Mouse (Mus musculus) embryonic stem cell, embryonic (primary cell): ENCODE results near the gene Mgat3.

Experiments
- CTCF ChIA-PET, 4 experiments: fragments of 300-600 bp in 2 of 4; fragments of 350-600 bp in 2 of 4; sonication (Branson Sonifier 250); formaldehyde crosslinking; loops; one replicate each; lab custom pipeline; 2022; ENCODE audit warnings: inconsistent platforms in 2 of 4; lab: Charles Lee
- POLR2A ChIA-PET, 4 experiments: fragments of 300-600 bp in 2 of 4; fragments of 350-600 bp in 2 of 4; sonication (Branson Sonifier 250); formaldehyde crosslinking; loops; one replicate each; lab custom pipeline; 2022; ENCODE audit warnings: antibody characterized with exemption in 4 of 4, inconsistent platforms in 1 of 4; lab: Charles Lee

The Mgat3 gene

DNA sequence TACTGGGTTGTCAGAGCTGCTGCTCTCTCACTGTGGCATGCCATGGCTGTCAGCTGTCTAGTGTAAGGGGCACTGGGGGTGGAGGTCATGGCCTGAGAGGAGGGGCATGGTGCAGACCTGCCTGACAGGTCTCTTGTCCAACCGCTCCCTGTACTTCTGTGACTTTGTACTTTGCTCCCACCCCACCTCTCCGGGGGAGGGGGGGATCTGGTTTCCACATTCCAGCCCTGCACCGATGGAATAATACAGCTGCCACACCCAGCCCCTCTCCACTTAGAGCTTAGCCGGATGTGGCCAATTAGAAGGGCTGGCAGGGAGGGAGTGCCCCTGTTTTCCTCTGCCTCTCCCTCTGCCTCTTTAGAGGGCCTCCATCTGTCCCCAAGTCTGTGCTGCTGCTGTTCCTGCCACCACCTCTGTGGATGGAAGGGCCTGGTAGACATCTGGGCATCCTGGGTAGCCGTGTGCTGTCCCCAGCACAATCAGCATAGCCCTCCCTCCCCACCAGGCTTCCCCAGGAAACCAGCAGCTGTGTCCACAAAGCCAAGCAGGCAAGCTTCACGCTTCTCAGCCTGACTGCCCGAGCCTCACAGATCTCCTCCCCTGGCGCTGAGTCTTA is 14.1 kb upstream of the Mgat3 start:
- POLR2A ChIA-PET = interaction anchor here (0.6 to 6.8 kb wide), 71 partner anchors 9 to 208 kb away, joined by 3 to 60 read pairs (median 6); partner anchors contain the start of genes Mgat3 (in 4 of the 4), Atf4 (in 3 of the 4), Mief1 (in 2 of the 4) and Tab1 (in 2 of the 4)
- CTCF ChIA-PET = interaction anchor here in 3 of 4 experiments (0.7 to 2.3 kb wide), 13 partner anchors 10 to 69 kb away, joined by 3 to 9 read pairs (median 4); partner anchors contain the start of gene Mgat3 (in 1 of the 3)

GRCm38 (mm10) chr15:80160223-80160622 is 13.3 kb upstream of the Mgat3 start:
- ChIA-PET CTCF (interaction anchor here in 3 of 4 experiments (0.8 to 2.3 kb wide), 10 partner anchors 9 to 68 kb away, joined by 3 to 9 read pairs (median 4); no protein-coding TSS in a partner anchor), POLR2A (interaction anchor here in 3 of 4 experiments (0.8 to 6.8 kb wide), 64 partner anchors 8 to 281 kb away, joined by 3 to 60 read pairs (median 6); partner anchors contain the start of genes Atf4 (in 3 of the 3), Mgat3 (in 3 of the 3), Mief1 (in 2 of the 3) and Tab1 (in 2 of the 3))

- ChIA-PET CTCF (interaction anchor here (0.7 to 2.3 kb wide), 7 partner anchors 9 to 65 kb away, joined by 3 to 9 read pairs (median 4); no protein-coding TSS in a partner anchor), POLR2A (interaction anchor here in 3 of 4 experiments (0.7 to 6.8 kb wide), 48 partner anchors 8 to 282 kb away, joined by 3 to 60 read pairs (median 7); partner anchors contain the start of genes Atf4 (in 3 of the 3), Mgat3 (in 2 of the 3), Mief1 (in 2 of the 3) and Tab1 (in 1 of the 3))
Measured at GRCm38 (mm10) chr15:80160726-80161125, 12.8 kb upstream of the Mgat3 start.

DNA sequence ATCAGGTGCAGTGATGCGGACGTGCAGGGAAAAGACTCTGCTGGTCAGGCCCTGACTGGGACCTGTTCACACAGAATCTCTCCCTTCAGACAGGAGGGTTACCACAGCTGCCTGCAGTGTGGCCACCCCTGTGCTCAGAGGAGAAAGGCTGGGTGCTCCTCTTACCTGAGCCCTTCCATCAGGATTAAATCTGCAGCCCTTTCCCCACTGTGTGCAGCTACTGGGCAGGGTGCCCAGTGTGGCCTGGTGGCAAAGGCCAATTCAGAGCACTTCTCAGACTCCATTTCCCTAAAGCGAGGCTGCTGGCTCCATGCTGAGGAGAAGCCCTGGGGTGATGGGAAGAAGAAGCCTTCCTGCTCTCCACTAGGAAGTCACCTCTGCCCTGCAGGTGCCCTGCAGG is 12.3 kb upstream of the Mgat3 start:
- ChIA-PET CTCF (interaction anchor here in 3 of 4 experiments (0.7 to 0.8 kb wide), 3 partner anchors 9 to 44 kb away, joined by 3 to 9 read pairs (median 4); no protein-coding TSS in a partner anchor), POLR2A (interaction anchor here in 3 of 4 experiments (0.7 to 6.8 kb wide), 32 partner anchors 8 to 95 kb away, joined by 3 to 60 read pairs (median 6); partner anchors contain the start of genes Atf4 (in 2 of the 3), Mief1 (in 2 of the 3), Mgat3 (in 1 of the 3) and Tab1 (in 1 of the 3))

- ChIA-PET POLR2A (interaction anchor here in 3 of 4 experiments (0.6 to 6.8 kb wide), 13 partner anchors 7 to 135 kb away, joined by 3 to 60 read pairs (median 4); partner anchors contain the start of gene Mgat3 (in 1 of the 3)), CTCF (interaction anchor here in 2 of 4 experiments (0.8 to 1.3 kb wide), 3 partner anchors 10 to 24 kb away, joined by 3 to 6 read pairs (median 4); no protein-coding TSS in a partner anchor)
Measured at GRCm38 (mm10) chr15:80162401-80162964, 11.0 kb upstream of the Mgat3 start.

DNA sequence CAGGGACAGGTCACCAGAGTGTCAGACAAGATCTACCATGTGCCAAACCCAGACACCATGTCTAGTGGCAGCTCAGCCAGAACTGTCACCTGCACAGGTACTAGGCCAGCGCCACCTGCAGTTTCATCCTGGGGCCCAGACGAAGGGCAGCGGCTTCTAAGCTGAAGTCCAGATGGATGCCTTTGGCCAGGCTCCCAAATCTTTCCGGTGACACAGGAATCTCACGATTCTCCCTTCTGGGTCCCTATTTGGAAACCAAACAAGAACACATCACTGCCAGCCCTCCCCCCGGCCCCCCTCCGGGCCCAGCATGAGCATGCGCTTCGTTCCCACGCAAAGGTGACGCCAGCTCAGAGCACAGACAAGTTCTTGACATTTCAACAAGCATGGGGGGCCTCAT is 10.2 kb upstream of the Mgat3 start:
- ChIA-PET CTCF (interaction anchor here in 2 of 4 experiments (0.8 to 1.3 kb wide), 4 partner anchors 11 to 25 kb away, joined by 3 to 6 read pairs (median 4); no protein-coding TSS in a partner anchor), POLR2A (interaction anchor here in 2 of 4 experiments (0.5 to 6.8 kb wide), 9 partner anchors 7 to 92 kb away, joined by 3 to 60 read pairs (median 5); partner anchors contain the start of genes Atf4 (in 1 of the 2) and Mgat3 (in 1 of the 2))

GRCm38 (mm10) chr15:80163716-80164115 is 9.8 kb upstream of the Mgat3 start:
- CTCF ChIA-PET = interaction anchor here in 2 of 4 experiments (0.8 to 1.3 kb wide), 4 partner anchors 11 to 25 kb away, joined by 3 to 6 read pairs (median 4); no protein-coding TSS in a partner anchor
- POLR2A ChIA-PET = interaction anchor here in 3 of 4 experiments (0.5 to 6.8 kb wide), 16 partner anchors 7 to 327 kb away, joined by 3 to 60 read pairs (median 4); partner anchors contain the start of genes Atf4 (in 1 of the 3), Mgat3 (in 1 of the 3) and Mief1 (in 1 of the 3)

- ChIA-PET POLR2A (interaction anchor here in 2 of 4 experiments (0.5 to 6.8 kb wide), 15 partner anchors 10 to 93 kb away, joined by 3 to 60 read pairs (median 4); partner anchors contain the start of genes Atf4 (in 2 of the 2), Mgat3 (in 1 of the 2) and Mief1 (in 1 of the 2)), CTCF (no interaction called here)
Measured at GRCm38 (mm10) chr15:80165396-80165795, 8.1 kb upstream of the Mgat3 start.

DNA sequence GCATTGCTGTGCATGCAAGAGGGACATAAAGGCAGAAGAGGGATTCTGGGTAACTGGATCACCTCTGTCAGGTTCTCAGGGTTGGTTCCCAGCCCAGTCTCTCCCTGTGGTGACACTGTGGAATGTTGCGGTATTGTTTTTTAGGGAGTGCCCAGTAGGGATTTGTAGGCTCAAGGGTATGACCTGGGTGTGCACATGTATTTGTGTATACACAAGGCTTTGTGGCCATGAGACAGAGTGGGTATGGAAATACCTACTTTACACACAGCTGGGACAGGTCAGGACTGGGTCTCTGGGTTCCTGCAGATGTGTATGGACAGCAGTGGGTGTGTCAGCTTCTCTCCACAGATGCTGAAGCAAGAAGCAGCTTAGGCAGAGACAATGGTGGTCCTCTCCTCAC is 4.0 kb upstream of the Mgat3 start:
- ChIA-PET CTCF (interaction anchor here in 1 of 4 experiments (1.4 to 2.1 kb wide), 2 partner anchors 10 to 56 kb away, joined by 4 to 7 read pairs; no protein-coding TSS in a partner anchor), POLR2A (interaction anchor here in 3 of 4 experiments (0.6 to 6.6 kb wide), 42 partner anchors 9 to 653 kb away, joined by 3 to 66 read pairs (median 3); partner anchors contain the start of genes Atf4 (in 2 of the 3), Tab1 (in 2 of the 3), Cbx7 (in 1 of the 3) and Kdelr3 (in 1 of the 3))

- CTCF ChIA-PET = interaction anchor here in 1 of 4 experiments (1.4 to 2.1 kb wide), 2 partner anchors 11 to 55 kb away, joined by 4 to 7 read pairs; no protein-coding TSS in a partner anchor
- POLR2A ChIA-PET = interaction anchor here in 3 of 4 experiments (0.6 to 6.6 kb wide), 36 partner anchors 9 to 654 kb away, joined by 3 to 66 read pairs (median 4); partner anchors contain the start of genes Atf4 (in 2 of the 3), Tab1 (in 2 of the 3), Cbx7 (in 1 of the 3) and Kdelr3 (in 1 of the 3)
Measured at GRCm38 (mm10) chr15:80170357-80170756, 3.2 kb upstream of the Mgat3 start.

- POLR2A ChIA-PET = interaction anchor here (0.5 to 6.6 kb wide), 69 partner anchors 8 to 962 kb away, joined by 3 to 66 read pairs (median 4); partner anchors contain the start of genes Atf4 (in 3 of the 4), Tab1 (in 3 of the 4), Mief1 (in 1 of the 4) and Rps19bp1 (in 1 of the 4)
- CTCF ChIA-PET = interaction anchor here (0.6 to 1.7 kb wide), 18 partner anchors 10 to 1660 kb away, joined by 3 to 10 read pairs (median 4); partner anchors contain the start of gene Rps19bp1 (in 1 of the 4)
Measured at GRCm38 (mm10) chr15:80171286-80171685, 2.2 kb upstream of the Mgat3 start.

DNA sequence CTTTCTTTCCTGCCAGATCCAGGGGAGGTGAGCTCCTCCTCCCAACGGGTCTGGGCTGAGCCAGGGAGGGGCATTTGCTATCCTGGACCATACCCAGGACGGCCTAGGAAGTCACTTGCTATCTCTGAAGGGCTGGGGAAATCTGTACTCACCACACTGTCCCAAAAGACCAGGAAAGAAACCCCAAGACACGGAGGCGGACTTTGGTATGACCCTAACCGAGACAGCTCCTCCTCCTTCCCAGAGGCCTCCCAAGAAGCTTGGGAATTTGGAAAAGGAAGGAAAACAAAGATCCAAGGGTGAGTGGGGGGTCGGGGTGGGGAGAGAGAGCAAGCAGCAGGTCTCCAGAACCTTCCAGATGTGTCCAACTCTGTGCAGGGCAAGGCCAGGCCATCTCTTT is 1.7 kb upstream of the Mgat3 start:
- POLR2A ChIA-PET = interaction anchor here (0.6 to 6.6 kb wide), 64 partner anchors 8 to 539 kb away, joined by 3 to 66 read pairs (median 4); partner anchors contain the start of genes Atf4 (in 3 of the 4), Tab1 (in 2 of the 4), Mief1 (in 1 of the 4) and Rps19bp1 (in 1 of the 4)
- CTCF ChIA-PET = interaction anchor here (0.6 to 1.7 kb wide), 16 partner anchors 9 to 1659 kb away, joined by 3 to 10 read pairs (median 4); partner anchors contain the start of gene Rps19bp1 (in 1 of the 4)

- POLR2A ChIA-PET = interaction anchor here (0.6 to 4.8 kb wide), 57 partner anchors 8 to 961 kb away, joined by 3 to 60 read pairs (median 4); partner anchors contain the start of genes Atf4 (in 3 of the 4), Mief1 (in 2 of the 4), Tab1 (in 2 of the 4) and Cbx7 (in 1 of the 4)
- CTCF ChIA-PET = interaction anchor here in 3 of 4 experiments (0.6 to 2.0 kb wide), 6 partner anchors 15 to 1411 kb away, joined by 3 to 7 read pairs (median 3); partner anchors contain the start of gene Ep300 (in 1 of the 3)
Measured at GRCm38 (mm10) chr15:80173781-80174597, 468 bp downstream of the Mgat3 start.

DNA sequence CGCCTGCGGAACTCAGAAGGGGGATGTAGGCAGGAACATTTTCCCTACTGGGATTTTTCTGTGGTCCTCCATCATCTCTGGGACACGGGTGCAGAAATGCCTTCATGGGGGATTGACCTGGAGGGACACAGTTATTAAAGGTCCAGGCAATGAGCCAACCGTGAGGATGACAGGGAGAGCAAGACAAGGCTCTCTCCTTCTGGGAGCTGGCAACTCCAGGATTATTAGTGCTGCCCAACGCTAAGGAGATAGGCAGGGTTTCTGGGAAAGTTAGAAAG is 1.0 kb downstream of the Mgat3 start:
- CTCF ChIA-PET = interaction anchor here in 2 of 4 experiments (1.1 to 2.0 kb wide), 2 partner anchors 51 to 67 kb away, joined by 3 to 7 read pairs; no protein-coding TSS in a partner anchor
- POLR2A ChIA-PET = interaction anchor here (0.7 to 4.8 kb wide), 49 partner anchors 8 to 962 kb away, joined by 3 to 60 read pairs (median 5); partner anchors contain the start of genes Atf4 (in 3 of the 4), Mief1 (in 2 of the 4), Tab1 (in 2 of the 4) and Rpl3 (in 1 of the 4)

DNA sequence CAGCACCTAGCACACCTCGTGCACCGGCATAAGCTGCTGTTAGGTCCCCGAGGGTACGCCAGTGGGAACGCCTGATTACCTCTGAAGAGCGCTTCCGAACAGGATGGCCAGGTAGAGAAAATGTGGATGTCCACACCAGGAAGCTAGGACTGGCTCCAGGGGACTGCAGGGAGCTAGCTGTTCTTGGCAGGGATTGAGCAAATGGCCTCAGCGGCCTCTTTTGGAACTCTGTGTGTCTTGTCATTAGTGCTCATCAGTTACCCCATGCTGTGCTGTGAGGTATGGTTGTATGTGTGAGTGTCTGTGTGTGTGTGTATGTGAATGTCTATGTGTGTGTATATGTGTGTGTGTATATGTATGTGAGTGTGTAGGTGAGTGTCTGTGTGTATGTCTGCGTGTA is 1.8 kb downstream of the Mgat3 start:
- ChIA-PET POLR2A (interaction anchor here (0.6 to 4.8 kb wide), 27 partner anchors 9 to 272 kb away, joined by 3 to 60 read pairs (median 5); partner anchors contain the start of genes Atf4 (in 2 of the 4), Mief1 (in 2 of the 4) and Rps19bp1 (in 1 of the 4)), CTCF (interaction anchor here in 1 of 4 experiments (0.6 to 1.5 kb wide), 2 partner anchors 33 to 531 kb away, joined by 3 read pairs; no protein-coding TSS in a partner anchor)
